Mouse (Mus musculus) hindbrain, embryonic 11.5 days (tissue): ENCODE data around the gene Tnk2. TPM values are rescaled to one million over a fixed set of nuclear protein-coding genes. Genes with fewer than 3 reads are reported as not detected.

Source experiments
- ATAC-seq: fragments of 200-750 bp; cut with Nextera tagmentation; 2 replicates; pipeline ENCODE4 v1.8.0; 2017; ENCODE audit warnings: mild to moderate bottlenecking, moderate TSS enrichment, moderate library complexity; ENCODE audit not compliant: low FRiP score
- DNase-seq: peaks from one replicate; pipeline ENCODE4 v3.0.0-alpha.2; 2015; ENCODE audit warnings: low spot score
- H3K27ac ChIP-seq: fragments of 300-500 bp; sonication (generic); 2 replicates; pipeline ENCODE4 v1.5.1; 2014; ENCODE audit warnings: mild to moderate bottlenecking, low read depth, low read length
- H3K27me3 ChIP-seq: fragments of 300-500 bp; sonication (generic); 2 replicates; pipeline ENCODE4 v1.6.1; 2014; ENCODE audit warnings: mild to moderate bottlenecking, low read length, moderate library complexity, mixed read lengths; ENCODE audit not compliant: control insufficient read depth, insufficient read depth
- H3K36me3 ChIP-seq: fragments of 300-500 bp; sonication (generic); 2 replicates; pipeline ENCODE4 v1.6.1; 2014; ENCODE audit warnings: mild to moderate bottlenecking, low read length, moderate library complexity, mixed read lengths; ENCODE audit not compliant: control insufficient read depth, insufficient read depth
- H3K4me1 ChIP-seq: fragments of 300-500 bp; sonication (generic); replicated peaks from 2 replicates; pipeline ENCODE4 v1.6.1; 2014; ENCODE audit warnings: low read length, mixed read lengths; ENCODE audit not compliant: control insufficient read depth, insufficient read depth
- H3K4me2 ChIP-seq: fragments of 300-500 bp; sonication (generic); replicated peaks from 2 replicates; pipeline ENCODE4 v1.6.1; 2014; ENCODE audit warnings: mild to moderate bottlenecking, low read depth, low read length
- H3K4me3 ChIP-seq: fragments of 300-500 bp; sonication (generic); 2 replicates; pipeline ENCODE4 v1.5.1; 2014; ENCODE audit warnings: low read depth, low read length
- H3K9ac ChIP-seq: fragments of 300-500 bp; sonication (generic); 2 replicates; pipeline ENCODE4 v1.6.1; 2014; ENCODE audit warnings: low read depth, low read length
- H3K9me3 ChIP-seq: fragments of 300-500 bp; sonication (generic); 2 replicates; pipeline ENCODE4 v1.6.1; 2016; ENCODE audit warnings: low read length; ENCODE audit not compliant: control insufficient read depth
- WGBS: fragments of 180-500 bp; shearing (Covaris S2); extraction: QIAGEN DNeasy Blood & Tissue Kit; methylation state at CpG from one replicate; pipeline ENCODE4 v1.1.7; 2014; 5-methylcytosine and 5-hydroxymethylcytosine counted together
- polyA plus RNA-seq: library from polyadenylated mRNA; unstranded; fragments of >200 nt; fragmentation: Nextera tagmentation; extraction: Ambion mirVana; gene quantifications from 2 replicates; pipeline ENCODE4 v1.2.1, GENCODE M21; 2014

Gene Tnk2
- polyA plus RNA-seq, 1 experiment from 2014 or later = 7.0 TPM

GRCm38 (mm10) chr16:32650461-32650860 is 6.8 kb downstream of the Tnk2 start:
- Histone ChIP-seq H3K9me3 (no peaks in the 10 kb centered on the region), H3K4me1 (peaks cover 7% of the 10 kb centered on the region), H3K27me3 (no peaks in the 10 kb centered on the region), H3K4me3 (no peak overlapping the region), H3K9ac (no peak overlapping the region), H3K27ac (no peak overlapping the region), H3K36me3 (no peaks in the 10 kb centered on the region), H3K4me2 (no peak overlapping the region)
- ATAC-seq = no peak
- no peak for DNase-seq

GRCm38 (mm10) chr16:32650974-32651618 is 7.4 kb downstream of the Tnk2 start:
- DNase-seq (no peak), ATAC-seq (no peak)
- Histone ChIP-seq H3K9ac (no peak overlapping the region), H3K4me3 (no peak overlapping the region), H3K27ac (no peak overlapping the region), H3K4me2 (no peak overlapping the region), H3K9me3 (no peaks in the 10 kb centered on the region), H3K4me1 (peaks cover under 1% of the 10 kb centered on the region; the same call in 1 of the 2 replicates), H3K27me3 (no peaks in the 10 kb centered on the region), H3K36me3 (no peaks in the 10 kb centered on the region)
- WGBS = 85% methylated on average over 5 of the region's 5 CpGs

- Histone ChIP-seq H3K9me3 (no peaks in the 10 kb centered on the region), H3K27ac (no peak overlapping the region), H3K4me1 (no peaks in the 10 kb centered on the region; the same call in 1 of the 2 replicates), H3K9ac (no peak overlapping the region), H3K27me3 (no peaks in the 10 kb centered on the region), H3K4me3 (no peak overlapping the region), H3K36me3 (no peaks in the 10 kb centered on the region), H3K4me2 (no peak overlapping the region)
- DNase-seq (no peak), ATAC-seq (no peak)
- 82% methylated on average over 6 of the region's 6 CpGs for WGBS
These were observed 10.5 kb downstream of the Tnk2 start for GRCm38 (mm10) chr16:32654071-32654733.

DNA sequence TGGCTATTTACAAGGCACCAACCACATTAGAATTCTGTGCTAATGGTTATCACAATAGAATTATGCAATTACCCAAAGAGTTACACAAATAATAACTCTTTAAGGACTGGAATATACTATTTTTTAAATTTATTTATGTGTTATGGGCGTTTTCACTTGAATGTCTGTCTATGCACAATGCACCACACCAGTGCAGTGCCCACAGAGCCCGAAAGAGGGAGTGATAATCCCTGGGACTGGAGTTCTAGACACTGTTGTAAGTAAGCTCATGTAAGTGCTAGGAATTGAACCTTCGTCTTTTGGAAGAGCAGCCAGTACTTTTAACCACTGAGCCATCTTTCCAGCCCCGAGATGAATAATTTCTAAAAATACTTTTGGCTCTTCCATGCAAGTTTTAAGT is 11.9 kb downstream of the Tnk2 start:
- DNase-seq (no peak), ATAC-seq (no peak)
- Histone ChIP-seq H3K9me3 (no peaks in the 10 kb centered on the region), H3K36me3 (no peaks in the 10 kb centered on the region), H3K27ac (no peak overlapping the region), H3K4me3 (no peak overlapping the region), H3K4me2 (no peak overlapping the region), H3K4me1 (peaks cover 2% of the 10 kb centered on the region; the same call in 1 of the 2 replicates), H3K9ac (no peak overlapping the region), H3K27me3 (no peaks in the 10 kb centered on the region)
- WGBS = 93% methylated on average over 4 of the region's 4 CpGs

DNA sequence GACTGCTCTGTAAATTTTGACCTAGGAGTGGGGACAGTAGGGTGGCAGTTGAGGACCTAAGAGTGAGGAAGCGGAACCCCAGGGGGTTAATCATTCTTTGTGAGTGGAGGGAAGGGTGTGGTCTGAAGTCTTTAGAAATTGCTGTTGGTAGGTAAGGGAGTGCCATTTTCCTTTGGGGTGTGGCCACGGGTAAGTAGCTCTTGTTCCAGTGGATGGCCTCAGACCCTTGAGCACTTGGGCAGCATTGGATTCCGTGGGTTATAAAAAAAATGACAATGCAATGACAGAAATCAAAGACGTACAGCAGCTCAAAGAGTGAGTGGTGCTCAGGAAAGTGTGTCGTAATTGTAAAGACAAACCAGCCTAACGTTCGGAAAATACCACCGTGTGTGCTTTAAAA is 12.6 kb downstream of the Tnk2 start:
- H3K36me3 ChIP-seq = no peaks in the 10 kb centered on the region
- no peak overlapping the region for H3K9ac ChIP-seq
- H3K27me3 ChIP-seq = no peaks in the 10 kb centered on the region
- no peak overlapping the region for H3K4me2 ChIP-seq
- H3K27ac ChIP-seq = no peak overlapping the region
- no peaks in the 10 kb centered on the region for H3K9me3 ChIP-seq
- H3K4me1 ChIP-seq = peaks cover 2% of the 10 kb centered on the region; the same call in 1 of the 2 replicates
- no peak for ATAC-seq
- no peak for DNase-seq
- WGBS = 88% methylated on average over 8 of the region's 8 CpGs
- no peak overlapping the region for H3K4me3 ChIP-seq

DNA sequence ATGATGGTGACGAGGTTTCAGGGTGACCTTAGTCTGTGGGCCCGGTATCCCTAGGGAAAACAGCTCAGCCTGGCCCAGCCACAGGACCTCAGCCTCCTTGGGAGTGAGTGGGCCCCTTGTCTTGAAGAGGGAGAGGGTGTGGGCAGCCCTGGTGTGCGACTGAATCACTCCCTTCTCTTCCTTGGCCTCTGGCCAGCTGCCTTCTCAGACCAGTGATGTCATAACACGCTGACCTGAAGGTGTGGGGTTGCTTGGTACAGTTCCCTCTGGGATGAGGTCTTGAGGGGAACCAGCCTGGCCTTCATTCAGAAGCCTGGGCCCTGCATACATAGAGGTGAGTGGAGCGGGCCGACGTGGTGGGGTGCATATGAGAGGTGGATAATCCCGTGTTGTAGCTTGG is 13.1 kb downstream of the Tnk2 start:
- DNase-seq (no peak), ATAC-seq (no peak)
- H3K4me1 ChIP-seq = peaks cover 2% of the 10 kb centered on the region; the same call in 1 of the 2 replicates
- no peaks in the 10 kb centered on the region for H3K27me3 ChIP-seq
- no peaks in the 10 kb centered on the region for H3K9me3 ChIP-seq
- 79% methylated on average over 8 of the region's 8 CpGs for WGBS
- no peak overlapping the region for H3K9ac ChIP-seq
- no peak overlapping the region for H3K4me2 ChIP-seq
- H3K4me3 ChIP-seq = no peak overlapping the region
- H3K36me3 ChIP-seq = no peaks in the 10 kb centered on the region
- no peak overlapping the region for H3K27ac ChIP-seq

- no peak for ATAC-seq
- H3K9ac ChIP-seq = no peak overlapping the region
- no peak overlapping the region for H3K27ac ChIP-seq
- 89% methylated on average over 16 of the region's 16 CpGs for WGBS
- no peaks in the 10 kb centered on the region for H3K9me3 ChIP-seq
- no peak overlapping the region for H3K4me2 ChIP-seq
- peaks cover 2% of the 10 kb centered on the region; the same call in 1 of the 2 replicates for H3K4me1 ChIP-seq
- H3K27me3 ChIP-seq = no peaks in the 10 kb centered on the region
- no peak overlapping the region for H3K4me3 ChIP-seq
- H3K36me3 ChIP-seq = no peaks in the 10 kb centered on the region
- no peak for DNase-seq
These were observed 14.0 kb downstream of the Tnk2 start for GRCm38 (mm10) chr16:32657498-32658250.

GRCm38 (mm10) chr16:32658743-32659171 is 15.1 kb downstream of the Tnk2 start:
- peaks cover 2% of the 10 kb centered on the region; the same call in 1 of the 2 replicates for H3K4me1 ChIP-seq
- no peaks in the 10 kb centered on the region for H3K27me3 ChIP-seq
- WGBS = 3% methylated on average over 14 of the region's 21 CpGs
- peak overlapping the region; percentile 32 for H3K9ac ChIP-seq
- H3K36me3 ChIP-seq = no peaks in the 10 kb centered on the region
- DNase-seq (peak; percentile 31), ATAC-seq (peak; percentile 28; the same call in 1 of the 2 replicates)
- peak overlapping the region; percentile 27 for H3K4me3 ChIP-seq
- H3K27ac ChIP-seq = peak overlapping the region; percentile 14; the same call in 1 of the 2 replicates
- H3K9me3 ChIP-seq = no peaks in the 10 kb centered on the region
- peak overlapping the region; percentile 60 for H3K4me2 ChIP-seq
